Mouse (Mus musculus): ENCODE results near the gene Gm45837.
"Not testable (repeated sequence)": the region's sequence is repeated elsewhere in the genome, so short reads cannot be mapped to it uniquely, and the experiment has no call there.

Gene Gm45837

GRCm38 (mm10) chr7:101550686-101551485 lies 140.2 kb downstream of the Gm45837 start:
- DNase-seq (ENCODE audit: low spot score in 2 of 2) = no peak

- DNase-seq (ENCODE audit: low spot score in 2 of 2) = no peak
Measured at GRCm38 (mm10) chr7:101551530-101551929, 140.8 kb downstream of the Gm45837 start.

GRCm38 (mm10) chr7:101555473-101555872 lies 144.8 kb downstream of the Gm45837 start:
- not testable (repeated sequence) for DNase-seq (ENCODE audit: low spot score in 2 of 2)

GRCm38 (mm10) chr7:101557391-101557790 lies 146.7 kb downstream of the Gm45837 start:
- DNase-seq (ENCODE audit: low spot score in 2 of 2) = no peak

GRCm38 (mm10) chr7:101559393-101559792 lies 148.7 kb downstream of the Gm45837 start:
- not testable (repeated sequence) for DNase-seq (ENCODE audit: low spot score in 2 of 2)

Data from heart, adult 9 months (tissue).